Mouse (Mus musculus) ES-Bruce4 (cell line): Measurements from ENCODE around the gene 4932438H23Rik. TPM values are rescaled to one million over a fixed set of nuclear protein-coding genes. Genes with fewer than 3 reads are reported as not detected.

Experiments used
- H3K27ac ChIP-seq: 2 replicates; pipeline ENCODE4 v1.5.1; 2012; ENCODE audit warnings: low read length, inconsistent platforms; ENCODE audit not compliant: insufficient read depth
- H3K27me3 ChIP-seq: 2 replicates; pipeline ENCODE4 v1.6.1; 2012; ENCODE audit warnings: mild to moderate bottlenecking, low read length, inconsistent platforms; ENCODE audit not compliant: control insufficient read depth, poor library complexity, insufficient read depth, severe bottlenecking
- H3K36me3 ChIP-seq: 2 replicates; pipeline ENCODE4 v1.6.1; 2012; ENCODE audit warnings: inconsistent platforms, mild to moderate bottlenecking, low read length, moderate library complexity; ENCODE audit not compliant: control insufficient read depth, poor library complexity, insufficient read depth, severe bottlenecking
- H3K4me1 ChIP-seq: one replicate; pipeline ENCODE4 v1.8.1; 2011; ENCODE audit warnings: low read length; ENCODE audit not compliant: control insufficient read depth, insufficient read depth
- H3K4me3 ChIP-seq: 2 replicates; pipeline ENCODE4 v1.5.1; 2011; ENCODE audit warnings: low read depth, mild to moderate bottlenecking, low read length
- H3K9ac ChIP-seq: 2 replicates; pipeline ENCODE4 v1.6.1; 2012; ENCODE audit warnings: low read depth, mild to moderate bottlenecking, inconsistent platforms; ENCODE audit not compliant: poor library complexity, severe bottlenecking
- H3K9me3 ChIP-seq: replicated peaks from 2 replicates; pipeline ENCODE4 v1.6.1; 2012; ENCODE audit warnings: mild to moderate bottlenecking, low read length, inconsistent platforms; ENCODE audit not compliant: control insufficient read depth, poor library complexity, insufficient read depth, severe bottlenecking
- CTCF ChIP-seq: IDR thresholded peaks from one replicate; pipeline ENCODE4 v1.8.1; 2011; ENCODE audit warnings: low read depth, low read length
- EP300 ChIP-seq: IDR thresholded peaks from 2 replicates; pipeline ENCODE4 v1.6.1; 2011; ENCODE audit warnings: low read depth, low read length; ENCODE audit not compliant: insufficient read depth
- POLR2A ChIP-seq: IDR thresholded peaks from one replicate; pipeline ENCODE4 v1.8.1; 2011; ENCODE audit warnings: low read length; ENCODE audit not compliant: insufficient read depth
- polyA plus RNA-seq: library from polyadenylated mRNA; stranded (reverse); fragments of >200 nt; gene quantifications from 2 replicates; pipeline ENCODE4 v1.2.4, GENCODE M21; 2011; ENCODE audit warnings: low read depth; ENCODE audit not compliant: missing spikeins, insufficient read depth, insufficient read length

Gene 4932438H23Rik
- polyA plus RNA-seq, 1 experiment = 0.33 TPM

DNA sequence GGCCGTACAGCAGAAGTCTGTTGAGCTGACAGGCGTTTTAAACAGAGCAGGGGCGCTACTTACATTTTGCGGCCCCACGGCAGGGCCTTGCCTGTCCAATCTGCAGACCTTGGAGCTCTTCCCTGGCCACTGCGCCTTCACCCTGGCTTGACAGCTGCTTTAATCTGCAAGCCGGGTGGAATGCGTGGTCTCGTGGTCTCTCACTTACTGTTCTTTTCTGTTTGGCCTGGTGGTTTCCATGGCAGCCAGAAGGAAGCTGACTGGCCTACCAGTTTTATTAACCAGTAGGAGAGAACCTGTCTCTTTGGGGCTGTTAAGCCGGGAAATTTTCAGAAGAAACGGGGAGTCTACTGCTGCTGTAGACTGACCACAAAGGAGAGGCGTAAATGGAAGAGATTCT, 26.0 kb downstream of the 4932438H23Rik start:
- no peak overlapping the region for H3K4me3 ChIP-seq
- TF ChIP-seq CTCF (no peak), EP300 (no peak), POLR2A (no peak)
- H3K27me3 ChIP-seq = no peaks in the 10 kb centered on the region
- no peak overlapping the region for H3K27ac ChIP-seq
- H3K9me3 ChIP-seq = no peaks in the 10 kb centered on the region
- no peak overlapping the region for H3K9ac ChIP-seq
- H3K36me3 ChIP-seq = no peaks in the 10 kb centered on the region
- no peaks in the 10 kb centered on the region for H3K4me1 ChIP-seq

DNA sequence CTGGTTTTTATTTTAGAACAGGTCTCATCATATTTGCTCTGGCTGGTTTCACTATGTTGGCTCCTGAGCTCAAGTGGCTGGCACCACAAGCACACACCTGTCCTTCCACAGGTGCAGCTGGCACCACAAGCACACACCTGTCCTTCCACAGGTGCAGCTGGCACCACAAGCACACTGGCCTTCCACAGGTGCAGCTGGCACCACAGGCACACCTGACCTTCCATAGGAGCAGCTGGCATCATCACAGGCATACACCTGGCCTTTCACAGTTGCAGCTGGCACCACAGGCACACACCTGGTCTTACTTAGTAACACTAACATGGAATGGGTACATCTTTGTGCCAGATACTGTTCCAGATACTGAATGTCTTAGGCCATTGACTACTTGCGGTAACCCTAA, 27.8 kb downstream of the 4932438H23Rik start:
- Histone ChIP-seq H3K4me3 (no peak overlapping the region), H3K9ac (no peak overlapping the region), H3K27me3 (no peaks in the 10 kb centered on the region), H3K4me1 (no peaks in the 10 kb centered on the region), H3K27ac (no peak overlapping the region), H3K9me3 (no peaks in the 10 kb centered on the region), H3K36me3 (no peaks in the 10 kb centered on the region)
- TF ChIP-seq POLR2A (no peak), EP300 (no peak), CTCF (no peak)

DNA sequence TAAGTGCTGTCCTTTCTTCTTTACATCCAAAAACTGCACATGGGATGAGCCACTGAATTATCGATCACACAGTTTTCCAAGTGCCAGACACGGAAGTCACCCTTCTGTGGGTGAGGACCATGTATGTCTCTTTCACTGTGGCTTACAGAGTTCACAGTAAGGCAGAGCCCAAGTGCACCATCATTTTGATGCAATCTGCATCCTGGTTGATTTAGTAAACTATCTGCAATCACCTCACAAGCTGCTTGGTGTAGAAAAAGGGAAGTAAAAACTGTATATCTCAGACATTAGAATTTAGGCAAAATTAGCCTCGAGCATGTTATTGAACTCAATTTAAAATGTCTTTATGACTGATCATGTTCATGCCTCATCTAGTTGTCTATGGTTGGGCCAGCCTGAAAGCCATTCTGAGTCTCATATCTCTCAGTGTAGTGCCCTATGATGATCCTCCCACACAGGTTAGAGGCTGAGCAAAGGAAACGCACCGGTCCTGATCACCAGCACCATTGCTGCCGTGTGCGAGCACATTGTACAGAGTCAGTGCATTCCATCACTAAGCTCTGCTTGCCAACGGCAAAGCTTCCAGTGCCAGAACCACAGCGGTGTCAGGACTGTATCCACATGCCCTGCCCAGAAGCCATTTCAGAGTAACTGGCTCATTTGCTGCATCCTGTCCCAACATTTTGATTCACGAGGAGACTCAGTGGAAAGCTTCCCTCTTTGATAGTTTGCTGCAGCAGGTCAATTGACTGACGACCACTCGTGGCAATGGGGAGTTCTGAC, 30.1 kb downstream of the 4932438H23Rik start:
- H3K4me3 ChIP-seq = no peak overlapping the region
- no peaks in the 10 kb centered on the region for H3K27me3 ChIP-seq
- H3K9me3 ChIP-seq = no peaks in the 10 kb centered on the region
- TF ChIP-seq CTCF = no peak
- TF ChIP-seq POLR2A = no peak
- TF ChIP-seq EP300 = no peak
- no peak overlapping the region for H3K27ac ChIP-seq
- no peaks in the 10 kb centered on the region for H3K4me1 ChIP-seq
- H3K36me3 ChIP-seq = no peaks in the 10 kb centered on the region
- no peak overlapping the region for H3K9ac ChIP-seq

DNA sequence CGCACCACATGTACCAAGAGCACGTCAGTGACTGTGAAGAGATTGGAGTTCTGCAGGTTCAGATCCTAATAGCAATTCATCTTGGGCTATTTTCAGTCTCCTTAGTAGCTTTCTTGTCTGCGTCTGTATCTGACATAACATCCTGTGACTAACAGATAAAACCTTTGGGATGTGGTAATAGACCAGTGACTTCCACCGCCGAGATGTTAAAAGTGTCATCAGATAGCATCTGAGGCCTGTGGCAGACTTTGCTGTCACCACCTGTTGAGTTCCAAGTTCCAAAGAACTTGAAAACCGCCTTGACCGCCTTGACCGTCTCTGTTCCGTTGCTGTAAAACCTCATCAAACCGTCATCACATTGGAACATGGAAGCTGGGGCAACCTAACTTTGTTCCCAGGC, 31.1 kb downstream of the 4932438H23Rik start:
- Histone ChIP-seq H3K4me1 (no peaks in the 10 kb centered on the region), H3K4me3 (no peak overlapping the region), H3K27ac (no peak overlapping the region), H3K9me3 (no peaks in the 10 kb centered on the region), H3K36me3 (no peaks in the 10 kb centered on the region), H3K9ac (no peak overlapping the region), H3K27me3 (no peaks in the 10 kb centered on the region)
- TF ChIP-seq EP300 (no peak), CTCF (no peak), POLR2A (no peak)

DNA sequence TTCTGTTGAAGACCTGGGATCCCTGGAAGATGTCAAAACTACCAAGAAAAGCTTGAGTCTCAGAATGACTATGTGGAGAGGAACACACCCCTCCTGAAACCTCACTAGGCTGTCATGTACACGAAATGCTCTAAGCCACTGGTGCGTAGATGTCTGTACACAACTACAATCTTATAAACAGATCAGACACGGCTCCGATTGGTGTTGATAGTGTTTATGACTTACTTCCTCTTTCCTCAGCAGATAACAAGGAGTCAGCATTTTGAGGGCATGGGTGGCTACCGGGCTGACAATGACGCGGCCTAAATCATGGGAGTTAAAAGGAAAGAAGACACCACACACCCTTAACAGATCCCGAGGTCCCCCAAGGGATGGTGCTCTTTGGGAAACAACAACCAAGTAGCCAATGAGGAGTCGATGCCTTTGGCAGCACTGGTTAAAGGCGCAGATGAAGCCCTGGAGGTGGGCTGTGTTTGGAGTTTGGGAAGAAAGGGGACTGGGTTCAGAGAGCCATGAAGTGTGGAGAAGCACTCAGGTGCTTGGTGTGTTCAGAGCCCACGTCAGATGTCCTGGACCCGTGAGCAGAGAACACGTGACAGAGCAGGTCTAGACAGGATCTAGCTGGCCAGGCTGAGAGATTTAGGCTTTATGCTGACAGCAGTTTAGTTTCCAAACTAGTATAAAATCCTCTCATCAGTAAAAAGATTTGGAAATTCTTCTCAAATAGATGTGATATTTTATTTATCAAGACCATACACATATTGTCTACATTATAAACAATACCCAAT, 33.2 kb downstream of the 4932438H23Rik start:
- Histone ChIP-seq H3K27ac (no peak overlapping the region), H3K9me3 (no peaks in the 10 kb centered on the region), H3K27me3 (no peaks in the 10 kb centered on the region), H3K4me3 (no peak overlapping the region), H3K36me3 (no peaks in the 10 kb centered on the region), H3K9ac (no peak overlapping the region), H3K4me1 (no peaks in the 10 kb centered on the region)
- no peak for TF ChIP-seq EP300

DNA sequence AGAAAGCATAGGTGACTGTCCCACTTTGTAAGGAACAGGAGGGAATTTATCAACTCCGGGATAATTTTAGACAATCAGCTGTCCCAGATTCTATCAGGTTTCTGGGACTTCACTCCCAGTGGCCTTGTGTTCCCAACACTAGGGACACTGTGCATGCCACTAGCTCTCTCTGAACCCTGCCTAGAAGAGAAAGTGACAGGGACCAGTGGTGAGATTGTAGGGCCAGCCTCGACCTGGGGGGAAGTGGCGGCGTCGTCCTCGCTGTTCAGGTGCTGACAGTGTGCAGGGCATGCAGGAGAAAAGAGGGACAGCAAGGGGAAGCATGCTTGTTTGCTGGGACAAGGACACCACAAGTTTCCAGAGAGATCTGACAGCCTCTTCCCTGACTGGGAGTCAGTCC, 37.2 kb downstream of the 4932438H23Rik start:
- H3K27me3 ChIP-seq = no peaks in the 10 kb centered on the region
- no peak overlapping the region for H3K27ac ChIP-seq
- H3K4me3 ChIP-seq = no peak overlapping the region
- no peaks in the 10 kb centered on the region for H3K9me3 ChIP-seq
- H3K4me1 ChIP-seq = no peaks in the 10 kb centered on the region
- no peaks in the 10 kb centered on the region for H3K36me3 ChIP-seq
- H3K9ac ChIP-seq = no peak overlapping the region
- TF ChIP-seq POLR2A = no peak
